Mouse (Mus musculus) bone marrow, adult 2 months (tissue): ENCODE measurements around the gene Nacc2.

Experiments
- CTCF ChIP-seq: fragments of 200-500 bp; IDR thresholded peaks from 2 replicates; pipeline ENCODE4 v1.5.1; 2011; ENCODE audit warnings: low read length, control low read depth; ENCODE audit not compliant: control insufficient read depth, insufficient read depth
- POLR2A ChIP-seq: fragments of 200-500 bp; IDR thresholded peaks from 2 replicates; pipeline ENCODE4 v1.6.1; 2011; ENCODE audit warnings: low read depth, mild to moderate bottlenecking, control low read depth, low read length, borderline replicate concordance; ENCODE audit not compliant: control insufficient read depth

- no peak for TF ChIP-seq POLR2A
- TF ChIP-seq CTCF, result no peak
Observed at GRCm38 (mm10) chr2:26129346-26129745, 6.3 kb upstream of the Nacc2 start.
